Mouse (Mus musculus) liver, embryonic 12.5 days (tissue): ENCODE data around the gene Lrrc58. TPM values are rescaled to one million over a fixed set of nuclear protein-coding genes. Genes with fewer than 3 reads are reported as not detected.

ENCODE experiments used
- ATAC-seq: fragments of 200-750 bp; cut with Nextera tagmentation; 2 replicates; pipeline ENCODE4 v1.8.0; 2017; ENCODE audit warnings: moderate number of reproducible peaks, mild to moderate bottlenecking, moderate library complexity
- H3K27ac ChIP-seq: fragments of 300-500 bp; sonication (generic); 2 replicates; pipeline ENCODE4 v1.5.1; 2016; ENCODE audit warnings: mild to moderate bottlenecking
- H3K27me3 ChIP-seq: fragments of 300-500 bp; sonication (generic); replicated peaks from 2 replicates; pipeline ENCODE4 v1.6.1; 2016; ENCODE audit warnings: mild to moderate bottlenecking, moderate library complexity
- H3K36me3 ChIP-seq: fragments of 300-500 bp; sonication (generic); 2 replicates; pipeline ENCODE4 v1.6.1; 2016; ENCODE audit warnings: mild to moderate bottlenecking, moderate library complexity
- H3K4me1 ChIP-seq: fragments of 300-500 bp; sonication (generic); 2 replicates; pipeline ENCODE4 v1.6.1; 2016
- H3K4me2 ChIP-seq: fragments of 300-500 bp; sonication (generic); 2 replicates; pipeline ENCODE4 v1.6.1; 2016; ENCODE audit warnings: mild to moderate bottlenecking, moderate library complexity
- H3K4me3 ChIP-seq: fragments of 300-500 bp; sonication (generic); 2 replicates; pipeline ENCODE4 v1.5.1; 2016; ENCODE audit warnings: mild to moderate bottlenecking, moderate library complexity
- H3K9ac ChIP-seq: fragments of 300-500 bp; sonication (generic); 2 replicates; pipeline ENCODE4 v1.6.1; 2016; ENCODE audit warnings: mild to moderate bottlenecking, moderate library complexity
- H3K9me3 ChIP-seq: fragments of 300-500 bp; sonication (generic); replicated peaks from 2 replicates; pipeline ENCODE4 v1.6.1; 2016; ENCODE audit warnings: mild to moderate bottlenecking, moderate library complexity
- WGBS: fragments of 180-500 bp; shearing (Covaris S2); methylation state at CpG from one replicate; pipeline ENCODE4 v1.1.7; 2016; ENCODE audit not compliant: insufficient replicate concordance; 5-methylcytosine and 5-hydroxymethylcytosine counted together
- polyA plus RNA-seq: library from polyadenylated mRNA; unstranded; fragments of >200 nt; fragmentation: Nextera tagmentation; extraction: Ambion mirVana; gene quantifications from 2 replicates; pipeline ENCODE4 v1.2.1, GENCODE M21; 2016

The Lrrc58 gene
- polyA plus RNA-seq, 1 experiment from 2014 or later: 22.2 TPM

- no peaks in the 10 kb centered on the region for H3K27me3 ChIP-seq
- WGBS: 69% methylated on average over 14 of the region's 14 CpGs
These were observed 14.1 kb upstream of the Lrrc58 start for GRCm38 (mm10) chr16:37854054-37854453.

GRCm38 (mm10) chr16:37854593-37854992 lies 13.6 kb upstream of the Lrrc58 start:
- no peaks in the 10 kb centered on the region for H3K27me3 ChIP-seq
- no peak overlapping the region for H3K4me2 ChIP-seq
- 31% methylated on average over 5 of the region's 5 CpGs for WGBS
- no peak overlapping the region for H3K9ac ChIP-seq
- H3K36me3 ChIP-seq: no peaks in the 10 kb centered on the region
- H3K4me1 ChIP-seq: peaks cover 22% of the 10 kb centered on the region; the same call in 1 of the 2 replicates
- no peak overlapping the region for H3K27ac ChIP-seq
- H3K4me3 ChIP-seq: no peak overlapping the region
- no peaks in the 10 kb centered on the region for H3K9me3 ChIP-seq
- ATAC-seq: no peak

More at GRCm38 (mm10) chr16:37854054-37854453, 14.1 kb upstream of the Lrrc58 start:
- ATAC-seq: no peak
- Histone ChIP-seq H3K36me3 (no peaks in the 10 kb centered on the region), H3K27ac (no peak overlapping the region), H3K4me1 (peaks cover 22% of the 10 kb centered on the region; the same call in 1 of the 2 replicates), H3K9ac (no peak overlapping the region), H3K9me3 (no peaks in the 10 kb centered on the region), H3K4me2 (no peak overlapping the region), H3K4me3 (no peak overlapping the region)

GRCm38 (mm10) chr16:37855583-37855982 lies 12.6 kb upstream of the Lrrc58 start:
- peaks cover 22% of the 10 kb centered on the region; the same call in 1 of the 2 replicates for H3K4me1 ChIP-seq
- no peak overlapping the region for H3K4me3 ChIP-seq
- 58% methylated on average over 8 of the region's 8 CpGs for WGBS
- H3K9me3 ChIP-seq: no peaks in the 10 kb centered on the region
- H3K9ac ChIP-seq: no peak overlapping the region
- H3K4me2 ChIP-seq: no peak overlapping the region
- no peak for ATAC-seq
- H3K27ac ChIP-seq: no peak overlapping the region
- H3K27me3 ChIP-seq: no peaks in the 10 kb centered on the region
- H3K36me3 ChIP-seq: no peaks in the 10 kb centered on the region

- WGBS: 56% methylated on average over 3 of the region's 3 CpGs
These were observed 11.9 kb upstream of the Lrrc58 start for GRCm38 (mm10) chr16:37856327-37856726.

GRCm38 (mm10) chr16:37857495-37857894 lies 10.7 kb upstream of the Lrrc58 start:
- WGBS: 67% methylated on average over 8 of the region's 8 CpGs
- Histone ChIP-seq H3K9me3 (no peaks in the 10 kb centered on the region), H3K9ac (no peak overlapping the region), H3K36me3 (no peaks in the 10 kb centered on the region), H3K4me3 (no peak overlapping the region), H3K4me2 (no peak overlapping the region), H3K27ac (no peak overlapping the region), H3K27me3 (no peaks in the 10 kb centered on the region), H3K4me1 (peaks cover 22% of the 10 kb centered on the region; the same call in 1 of the 2 replicates)
- ATAC-seq: no peak

More at GRCm38 (mm10) chr16:37856327-37856726, 11.9 kb upstream of the Lrrc58 start:
- Histone ChIP-seq H3K4me1 (peaks cover 22% of the 10 kb centered on the region; the same call in 1 of the 2 replicates), H3K36me3 (no peaks in the 10 kb centered on the region), H3K9me3 (no peaks in the 10 kb centered on the region), H3K4me3 (no peak overlapping the region), H3K9ac (no peak overlapping the region), H3K27ac (no peak overlapping the region), H3K4me2 (no peak overlapping the region), H3K27me3 (no peaks in the 10 kb centered on the region)
- peak; percentile 51; the same call in 1 of the 2 replicates for ATAC-seq

- no peak overlapping the region for H3K9ac ChIP-seq
- peaks cover 14% of the 10 kb centered on the region; the same call in 1 of the 2 replicates for H3K4me1 ChIP-seq
- no peak overlapping the region for H3K27ac ChIP-seq
- WGBS: 74% methylated on average over 7 of the region's 7 CpGs
- no peak overlapping the region for H3K4me3 ChIP-seq
- no peaks in the 10 kb centered on the region for H3K27me3 ChIP-seq
- no peak overlapping the region for H3K4me2 ChIP-seq
- H3K36me3 ChIP-seq: no peaks in the 10 kb centered on the region
- ATAC-seq: no peak
- no peaks in the 10 kb centered on the region for H3K9me3 ChIP-seq
These were observed 8.0 kb upstream of the Lrrc58 start for GRCm38 (mm10) chr16:37860213-37860612.

- Histone ChIP-seq H3K27ac (no peak within 1 kb of the TSS), H3K4me3 (no peak within 1 kb of the TSS), H3K27me3 (no peaks in the 10 kb centered on the region), H3K9me3 (no peaks in the 10 kb centered on the region), H3K4me2 (no peak within 1 kb of the TSS), H3K9ac (no peak within 1 kb of the TSS), H3K4me1 (peaks cover 8% of the 10 kb centered on the region; the same call in 1 of the 2 replicates), H3K36me3 (no peaks in the 10 kb centered on the region)
- ATAC-seq: no peak
- WGBS: 67% methylated on average over 7 of the region's 7 CpGs
These were observed 7.2 kb upstream of the Lrrc58 start, which contains the start of gene Gm36028 for GRCm38 (mm10) chr16:37861029-37861428. Gene Gm36028, minus strand, starts transcription at chr16:37861146.

- H3K9ac ChIP-seq: no peak overlapping the region
- ATAC-seq: no peak
- H3K4me3 ChIP-seq: no peak overlapping the region
- 70% methylated on average over 3 of the region's 3 CpGs for WGBS
- no peak overlapping the region for H3K4me2 ChIP-seq
- H3K27ac ChIP-seq: 0 out of 2 replicates have a peak overlapping the region, but pooled peaks have one; percentile 17
- H3K27me3 ChIP-seq: no peaks in the 10 kb centered on the region
- no peaks in the 10 kb centered on the region for H3K36me3 ChIP-seq
- H3K9me3 ChIP-seq: no peaks in the 10 kb centered on the region
- H3K4me1 ChIP-seq: peaks cover 8% of the 10 kb centered on the region; the same call in 1 of the 2 replicates
These were observed 4.3 kb upstream of the Lrrc58 start for GRCm38 (mm10) chr16:37863876-37864275.

- no peaks in the 10 kb centered on the region for H3K27me3 ChIP-seq
- no peak overlapping the region for H3K4me3 ChIP-seq
- 75% methylated on average over 9 of the region's 9 CpGs for WGBS
- H3K4me2 ChIP-seq: no peak overlapping the region
- 0 out of 2 replicates have a peak, but pooled peaks cover 2% of the 10 kb centered on the region for H3K36me3 ChIP-seq
- no peak overlapping the region for H3K27ac ChIP-seq
- H3K9me3 ChIP-seq: no peaks in the 10 kb centered on the region
- no peak overlapping the region for H3K9ac ChIP-seq
- ATAC-seq: no peak
- H3K4me1 ChIP-seq: peaks cover 24% of the 10 kb centered on the region
These were observed 2.3 kb upstream of the Lrrc58 start for GRCm38 (mm10) chr16:37865841-37866240.

GRCm38 (mm10) chr16:37868506-37869469 lies 599 bp downstream of the Lrrc58 start:
- Histone ChIP-seq H3K9ac (peak overlapping the region; percentile 89), H3K36me3 (0 out of 2 replicates have a peak, but pooled peaks cover 10% of the 10 kb centered on the region), H3K4me2 (peak overlapping the region; percentile 90), H3K4me1 (peaks cover 32% of the 10 kb centered on the region), H3K27me3 (no peaks in the 10 kb centered on the region), H3K4me3 (peak overlapping the region; percentile 94), H3K27ac (peak overlapping the region; percentile 90), H3K9me3 (no peaks in the 10 kb centered on the region)
- WGBS: under 1% methylated on average over 79 of the region's 87 CpGs
- ATAC-seq: peak; percentile 71

GRCm38 (mm10) chr16:37869470-37870231 lies 1.5 kb downstream of the Lrrc58 start:
- H3K9me3 ChIP-seq: no peaks in the 10 kb centered on the region
- no peaks in the 10 kb centered on the region for H3K27me3 ChIP-seq
- peaks cover 32% of the 10 kb centered on the region for H3K4me1 ChIP-seq
- H3K9ac ChIP-seq: peak overlapping the region; percentile 89
- peak overlapping the region; percentile 94 for H3K4me3 ChIP-seq
- peak overlapping the region; percentile 90 for H3K4me2 ChIP-seq
- 21% methylated on average over 4 of the region's 4 CpGs for WGBS
- H3K36me3 ChIP-seq: 0 out of 2 replicates have a peak, but pooled peaks cover 10% of the 10 kb centered on the region
- peak overlapping the region; percentile 90 for H3K27ac ChIP-seq
- no peak for ATAC-seq
